Mouse (Mus musculus) forebrain, embryonic 14.5 days (tissue): Measurements from ENCODE around the gene Pbld1. TPM values are rescaled to one million over a fixed set of nuclear protein-coding genes. Genes with fewer than 3 reads are reported as not detected.
A peak's percentile ranks its signal among the peaks of the same experiment; 100 is the strongest.

Source experiments
- ATAC-seq: fragments of 200-750 bp; cut with Nextera tagmentation; 2 replicates; pipeline ENCODE4 v1.8.0; 2017; ENCODE audit warnings: mild to moderate bottlenecking, moderate library complexity
- DNase-seq: peaks from one replicate; pipeline ENCODE4 v3.0.0-alpha.2; 2015; ENCODE audit warnings: low spot score
- H3K27ac ChIP-seq: fragments of 300-500 bp; sonication (generic); 2 replicates; pipeline ENCODE4 v1.5.1; 2014; ENCODE audit warnings: low read depth, mild to moderate bottlenecking, control low read depth, low read length, moderate library complexity
- H3K27me3 ChIP-seq: fragments of 300-500 bp; sonication (generic); replicated peaks from 2 replicates; pipeline ENCODE4 v1.6.1; 2014; ENCODE audit warnings: low read length, control low read depth, mixed read lengths; ENCODE audit not compliant: control insufficient read depth, insufficient read depth
- H3K36me3 ChIP-seq: fragments of 300-500 bp; sonication (generic); 2 replicates; pipeline ENCODE4 v1.6.1; 2014; ENCODE audit warnings: low read length, control low read depth; ENCODE audit not compliant: control insufficient read depth, insufficient read depth
- H3K4me1 ChIP-seq: fragments of 300-500 bp; sonication (generic); 2 replicates; pipeline ENCODE4 v1.6.1; 2014; ENCODE audit warnings: antibody characterized with exemption, low read length, control low read depth; ENCODE audit not compliant: control insufficient read depth, insufficient read depth
- H3K4me2 ChIP-seq: fragments of 300-500 bp; sonication (generic); 2 replicates; pipeline ENCODE4 v1.6.1; 2014; ENCODE audit warnings: mild to moderate bottlenecking, control low read depth, low read length
- H3K4me3 ChIP-seq: fragments of 300-500 bp; sonication (generic); 2 replicates; pipeline ENCODE4 v1.5.1; 2014; ENCODE audit warnings: low read depth, low read length, control low read depth
- H3K9ac ChIP-seq: fragments of 300-500 bp; sonication (generic); 2 replicates; pipeline ENCODE4 v1.6.1; 2014; ENCODE audit warnings: mild to moderate bottlenecking, low read length, control low read depth, moderate library complexity
- H3K9me3 ChIP-seq: fragments of 300-500 bp; sonication (generic); replicated peaks from 2 replicates; pipeline ENCODE4 v1.6.1; 2016; ENCODE audit warnings: low read length, control low read depth, mixed read lengths; ENCODE audit not compliant: control insufficient read depth
- WGBS: fragments of 180-500 bp; shearing (Covaris S2); extraction: QIAGEN DNeasy Blood & Tissue Kit; methylation state at CpG from one replicate; pipeline ENCODE4 v1.1.7; 2014; 5-methylcytosine and 5-hydroxymethylcytosine counted together
- polyA plus RNA-seq: library from polyadenylated mRNA; unstranded; fragments of >200 nt; fragmentation: Nextera tagmentation; extraction: Ambion mirVana; gene quantifications from 2 replicates; pipeline ENCODE4 v1.2.1, GENCODE M21; 2014

The Pbld1 gene
- polyA plus RNA-seq, 1 experiment from 2014 or later = 0.36 TPM

- H3K27me3 ChIP-seq = no peaks in the 10 kb centered on the region
- no peak overlapping the region for H3K4me2 ChIP-seq
- no peak overlapping the region for H3K9ac ChIP-seq
- H3K27ac ChIP-seq = no peak overlapping the region
- H3K4me1 ChIP-seq = no peaks in the 10 kb centered on the region
- WGBS = 94% methylated on average over 8 of the region's 8 CpGs
- DNase-seq (no peak), ATAC-seq (no peak)
- no peaks in the 10 kb centered on the region for H3K9me3 ChIP-seq
- H3K4me3 ChIP-seq = no peak overlapping the region
- H3K36me3 ChIP-seq = no peaks in the 10 kb centered on the region
These were observed 57.6 kb downstream of the Pbld1 start for GRCm38 (mm10) chr10:63117583-63117982.

DNA sequence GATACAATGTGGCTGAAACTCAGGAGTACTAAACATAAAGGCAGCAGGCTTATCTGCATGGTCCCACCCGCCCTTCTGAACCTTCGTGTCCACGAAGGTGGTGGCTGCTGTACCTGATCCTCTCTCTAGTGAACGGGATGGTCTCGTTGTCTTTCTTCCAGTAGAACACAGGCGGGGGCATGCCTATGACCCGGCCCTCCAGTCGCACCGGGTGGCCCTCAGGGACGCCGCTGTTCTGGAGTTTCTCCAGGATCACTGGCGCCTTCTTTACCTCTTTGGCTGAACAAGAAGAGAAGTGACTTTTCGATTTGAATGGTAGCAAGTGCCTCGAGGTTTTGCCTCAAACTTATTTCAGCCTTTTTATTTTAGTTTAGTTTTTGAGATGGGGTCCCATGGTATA is 60.0 kb downstream of the Pbld1 start:
- H3K9me3 ChIP-seq = no peaks in the 10 kb centered on the region
- no peak overlapping the region for H3K9ac ChIP-seq
- H3K4me1 ChIP-seq = no peaks in the 10 kb centered on the region
- H3K4me3 ChIP-seq = no peak overlapping the region
- ATAC-seq = no peak
- WGBS = 82% methylated on average over 14 of the region's 14 CpGs
- H3K36me3 ChIP-seq = no peaks in the 10 kb centered on the region
- no peaks in the 10 kb centered on the region for H3K27me3 ChIP-seq
- no peak overlapping the region for H3K4me2 ChIP-seq
- no peak overlapping the region for H3K27ac ChIP-seq
- no peak for DNase-seq

DNA sequence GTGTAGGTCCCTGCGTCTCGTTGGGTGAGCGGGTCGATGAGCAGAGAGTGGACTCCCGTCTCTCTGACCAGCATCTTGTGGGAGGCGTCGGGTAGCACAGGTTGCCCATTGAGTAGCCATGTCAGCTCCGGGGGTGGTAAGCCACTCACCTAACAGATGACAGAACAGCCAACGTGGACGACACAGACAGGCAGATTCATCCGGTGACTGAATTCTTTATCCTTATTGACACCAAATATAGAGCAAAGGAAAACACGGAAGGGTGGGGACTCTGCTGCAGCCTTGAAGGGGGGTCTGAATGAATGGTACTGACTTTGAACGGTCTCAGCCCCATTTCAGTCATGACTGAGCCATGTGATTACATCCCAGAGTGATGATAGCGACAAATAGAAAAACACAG is 62.0 kb downstream of the Pbld1 start:
- WGBS = 87% methylated on average over 14 of the region's 14 CpGs
- no peaks in the 10 kb centered on the region for H3K4me1 ChIP-seq
- no peak overlapping the region for H3K4me2 ChIP-seq
- H3K36me3 ChIP-seq = no peaks in the 10 kb centered on the region
- no peaks in the 10 kb centered on the region for H3K9me3 ChIP-seq
- no peak overlapping the region for H3K4me3 ChIP-seq
- ATAC-seq (no peak), DNase-seq (no peak)
- no peak overlapping the region for H3K9ac ChIP-seq
- no peak overlapping the region for H3K27ac ChIP-seq
- no peaks in the 10 kb centered on the region for H3K27me3 ChIP-seq

DNA sequence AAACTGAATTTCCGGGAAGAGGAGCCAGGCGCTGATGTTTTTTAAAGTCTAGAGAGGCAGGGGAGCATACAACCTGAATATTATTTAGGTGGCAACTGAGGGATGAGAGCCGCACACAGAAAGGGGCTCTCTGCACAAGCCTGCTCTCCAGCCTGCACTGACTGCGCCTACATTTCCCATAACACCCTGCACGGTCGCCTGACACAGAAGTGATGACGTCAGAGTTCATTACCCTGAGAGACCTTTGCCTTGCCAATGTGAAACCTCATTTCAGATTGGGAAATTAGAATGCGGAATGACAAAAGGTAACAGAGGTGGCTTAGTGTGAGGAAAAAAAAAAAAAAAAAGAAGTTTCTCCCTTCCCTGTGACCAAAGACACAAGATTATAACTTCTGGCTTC is 62.6 kb downstream of the Pbld1 start:
- H3K4me1 ChIP-seq = no peaks in the 10 kb centered on the region
- H3K9me3 ChIP-seq = no peaks in the 10 kb centered on the region
- no peak overlapping the region for H3K9ac ChIP-seq
- no peak overlapping the region for H3K4me2 ChIP-seq
- no peaks in the 10 kb centered on the region for H3K36me3 ChIP-seq
- no peaks in the 10 kb centered on the region for H3K27me3 ChIP-seq
- 36% methylated on average over 8 of the region's 8 CpGs for WGBS
- no peak overlapping the region for H3K27ac ChIP-seq
- DNase-seq (peak; percentile 73), ATAC-seq (peak; percentile 77)
- no peak overlapping the region for H3K4me3 ChIP-seq

- no peak overlapping the region for H3K4me3 ChIP-seq
- ATAC-seq (no peak), DNase-seq (no peak)
- WGBS = 92% methylated on average over 8 of the region's 8 CpGs
- H3K27me3 ChIP-seq = no peaks in the 10 kb centered on the region
- no peaks in the 10 kb centered on the region for H3K4me1 ChIP-seq
- no peak overlapping the region for H3K27ac ChIP-seq
- no peaks in the 10 kb centered on the region for H3K36me3 ChIP-seq
- no peaks in the 10 kb centered on the region for H3K9me3 ChIP-seq
- H3K4me2 ChIP-seq = no peak overlapping the region
- H3K9ac ChIP-seq = no peak overlapping the region
These were observed 63.2 kb downstream of the Pbld1 start for GRCm38 (mm10) chr10:63123141-63123540.

DNA sequence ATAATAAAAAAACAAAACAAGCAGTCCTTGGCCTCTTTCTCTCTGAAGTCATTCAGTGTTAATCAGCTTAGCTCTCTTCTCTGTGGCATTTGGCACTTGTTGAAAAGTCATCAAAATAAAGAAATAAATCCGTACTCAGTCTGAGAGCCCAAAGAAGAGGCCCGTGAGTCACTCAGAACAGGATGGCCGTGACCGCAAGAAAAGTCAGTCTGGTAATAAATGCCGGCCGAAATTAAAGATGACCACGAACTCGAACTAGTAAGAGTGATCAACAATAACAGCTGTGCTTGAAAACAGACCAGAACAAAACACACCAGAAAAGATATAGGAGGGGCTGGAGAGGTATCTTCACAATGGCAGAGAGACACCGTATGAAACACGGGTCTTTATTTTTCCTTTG is 64.1 kb downstream of the Pbld1 start:
- H3K4me2 ChIP-seq = no peak overlapping the region
- ATAC-seq = no peak
- no peak overlapping the region for H3K27ac ChIP-seq
- H3K27me3 ChIP-seq = no peaks in the 10 kb centered on the region
- H3K9ac ChIP-seq = no peak overlapping the region
- no peak for DNase-seq
- H3K9me3 ChIP-seq = no peaks in the 10 kb centered on the region
- no peaks in the 10 kb centered on the region for H3K4me1 ChIP-seq
- H3K4me3 ChIP-seq = no peak overlapping the region
- WGBS = 89% methylated on average over 10 of the region's 10 CpGs
- no peaks in the 10 kb centered on the region for H3K36me3 ChIP-seq

- Histone ChIP-seq H3K27me3 (no peaks in the 10 kb centered on the region), H3K27ac (no peak overlapping the region), H3K4me2 (no peak overlapping the region), H3K36me3 (no peaks in the 10 kb centered on the region), H3K9me3 (no peaks in the 10 kb centered on the region), H3K4me3 (no peak overlapping the region), H3K4me1 (no peaks in the 10 kb centered on the region), H3K9ac (no peak overlapping the region)
- ATAC-seq (no peak), DNase-seq (peak; percentile 10)
- WGBS = 30% methylated on average over 11 of the region's 11 CpGs
These were observed 65.4 kb downstream of the Pbld1 start for GRCm38 (mm10) chr10:63125343-63125742.

DNA sequence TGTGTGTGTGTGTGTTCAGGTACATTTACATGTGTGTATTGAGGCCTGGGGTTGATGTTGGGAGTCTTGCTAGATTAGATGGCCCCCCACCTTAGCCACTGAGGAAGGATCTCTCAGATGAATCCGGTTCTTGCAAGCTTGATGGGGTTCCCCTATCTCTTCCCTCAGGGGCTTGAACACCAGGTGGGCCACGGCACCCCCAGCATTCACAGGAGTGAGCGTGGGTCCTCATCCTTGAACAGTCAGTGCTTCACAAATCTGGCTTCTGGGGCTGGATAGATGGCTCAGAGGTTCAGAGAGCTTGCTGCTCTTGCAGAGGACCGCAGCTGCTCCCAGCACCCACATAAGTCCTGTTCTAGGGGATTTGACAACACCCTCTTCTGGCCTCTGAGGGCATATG is 66.2 kb downstream of the Pbld1 start:
- no peak for ATAC-seq
- no peak for DNase-seq
- no peak overlapping the region for H3K9ac ChIP-seq
- H3K4me1 ChIP-seq = no peaks in the 10 kb centered on the region
- no peaks in the 10 kb centered on the region for H3K36me3 ChIP-seq
- H3K27me3 ChIP-seq = no peaks in the 10 kb centered on the region
- WGBS = 85% methylated on average over 4 of the region's 4 CpGs
- no peak overlapping the region for H3K4me2 ChIP-seq
- H3K9me3 ChIP-seq = no peaks in the 10 kb centered on the region
- no peak overlapping the region for H3K4me3 ChIP-seq
- no peak overlapping the region for H3K27ac ChIP-seq

DNA sequence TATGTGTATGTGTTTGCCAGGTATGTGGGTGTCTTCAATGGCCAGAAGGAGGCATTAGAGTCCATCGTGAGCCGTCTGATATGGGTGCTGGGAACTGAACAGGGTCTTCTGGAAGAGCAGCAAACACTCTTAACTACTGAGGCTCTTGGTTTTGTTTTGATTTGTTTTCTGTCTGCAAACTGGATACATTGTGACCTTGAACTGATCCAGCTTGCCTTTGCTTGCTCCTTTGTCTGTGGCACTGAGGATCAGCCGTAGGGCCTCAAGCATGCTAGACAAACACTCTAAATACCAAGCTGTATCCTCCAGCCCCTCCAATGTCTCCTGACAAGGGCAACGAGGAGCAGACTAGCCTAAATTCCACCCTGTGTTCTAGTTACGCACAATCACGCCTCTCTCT is 67.2 kb downstream of the Pbld1 start:
- H3K9me3 ChIP-seq = no peaks in the 10 kb centered on the region
- 92% methylated on average over 6 of the region's 6 CpGs for WGBS

More for the DNA sequence above, 67.2 kb downstream of the Pbld1 start:
- ATAC-seq (no peak), DNase-seq (no peak)
- H3K27me3 ChIP-seq = no peaks in the 10 kb centered on the region
- H3K4me3 ChIP-seq = no peak overlapping the region
- no peak overlapping the region for H3K27ac ChIP-seq
- no peaks in the 10 kb centered on the region for H3K36me3 ChIP-seq
- H3K9ac ChIP-seq = no peak overlapping the region
- no peaks in the 10 kb centered on the region for H3K4me1 ChIP-seq
- H3K4me2 ChIP-seq = no peak overlapping the region
